Mouse (Mus musculus) kidney, adult 11 months (tissue): ENCODE results near the gene 1700010I14Rik.
A peak's percentile ranks its signal among the peaks of the same experiment; 100 is the strongest.

ENCODE experiments used
- DNase-seq: peaks from one replicate; pipeline ENCODE4 v3.0.0; 2022

The 1700010I14Rik gene

DNA sequence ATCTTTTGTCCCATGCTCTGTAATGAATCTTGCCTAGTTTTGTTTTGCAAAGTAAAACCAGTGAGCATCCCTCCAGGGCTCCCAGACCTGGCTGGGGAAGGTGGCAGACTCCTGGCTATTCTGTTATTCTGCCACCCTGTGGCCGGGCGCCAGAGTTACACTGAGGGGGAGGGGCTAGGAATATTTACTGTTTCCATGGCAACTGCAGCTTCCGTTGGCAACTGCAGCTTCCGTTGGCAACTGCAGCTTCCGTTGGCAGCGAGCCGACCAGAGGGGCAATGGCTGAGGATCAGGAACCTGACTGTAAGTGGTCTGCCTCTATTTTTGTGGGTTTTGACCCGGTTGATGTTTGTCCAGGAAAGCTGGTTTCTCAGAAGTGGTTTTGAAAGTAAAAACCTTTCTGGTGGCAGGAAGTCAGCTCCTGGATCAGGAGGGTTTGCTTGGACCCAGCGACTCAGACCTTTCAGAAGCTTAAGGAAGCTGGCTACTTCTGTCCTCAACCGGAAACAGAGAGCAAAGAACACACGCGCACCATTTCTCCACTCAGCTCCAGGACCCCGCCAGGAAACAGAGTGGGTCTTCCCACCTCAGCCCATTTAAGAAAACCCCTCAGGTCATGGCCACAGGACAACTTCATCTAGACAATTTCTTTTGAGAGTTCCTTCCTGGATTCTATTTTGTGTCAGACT, at the start of gene 1700010I14Rik:
1700010I14Rik (plus strand) TSS at position 215 of the 689 bp plus-strand sequence.
- peak; percentile 86 for DNase-seq

GRCm38 (mm10) chr17:8951588-8951987, 36.5 kb upstream of the 1700010I14Rik start:
- no peak for DNase-seq

DNA sequence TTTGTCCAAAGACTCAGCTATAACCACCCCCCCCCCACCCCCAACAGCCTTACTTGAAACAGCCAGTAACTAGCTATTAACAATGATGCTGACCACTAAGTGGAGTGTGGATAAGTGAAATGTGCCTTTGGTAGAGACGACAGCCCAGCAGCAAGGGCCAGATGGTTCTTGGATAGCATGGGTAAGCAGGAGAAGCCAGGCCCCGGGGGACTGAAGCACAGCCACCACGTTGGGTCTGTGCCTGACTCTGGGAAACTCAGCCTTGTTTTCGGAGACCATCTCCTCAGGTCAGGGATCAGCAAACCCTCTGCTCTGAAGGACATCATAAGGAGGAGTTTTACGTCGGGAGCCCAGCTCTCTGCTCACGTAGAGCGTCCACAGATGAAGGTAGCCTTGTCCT, 35.2 kb upstream of the 1700010I14Rik start:
- DNase-seq = no peak

GRCm38 (mm10) chr17:8958125-8958524, 30.0 kb upstream of the 1700010I14Rik start:
- DNase-seq = no peak

DNA sequence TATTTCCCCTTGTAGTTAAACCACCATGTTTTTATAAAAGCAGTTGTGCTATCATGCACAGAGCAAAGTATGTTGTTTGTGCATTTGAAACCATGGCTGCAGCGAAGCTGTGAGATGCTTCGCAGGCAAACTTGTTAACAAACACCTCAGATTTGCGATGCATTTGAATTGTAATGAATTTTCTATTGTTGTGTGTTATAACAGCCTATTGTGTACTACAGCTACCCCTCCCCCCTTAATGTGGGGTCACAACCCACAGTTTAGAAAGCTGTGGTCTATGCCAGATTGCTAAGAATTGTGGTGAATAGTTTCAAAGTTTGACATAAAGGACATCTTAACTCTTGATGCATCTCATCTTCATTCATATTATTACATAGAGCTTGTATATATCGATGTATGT, 27.7 kb upstream of the 1700010I14Rik start:
- no peak for DNase-seq

GRCm38 (mm10) chr17:8961097-8961496, 27.0 kb upstream of the 1700010I14Rik start:
- DNase-seq = no peak

GRCm38 (mm10) chr17:8961644-8962043, 26.5 kb upstream of the 1700010I14Rik start:
- no peak for DNase-seq

GRCm38 (mm10) chr17:8965177-8965576, 23.0 kb upstream of the 1700010I14Rik start:
- DNase-seq = no peak

DNA sequence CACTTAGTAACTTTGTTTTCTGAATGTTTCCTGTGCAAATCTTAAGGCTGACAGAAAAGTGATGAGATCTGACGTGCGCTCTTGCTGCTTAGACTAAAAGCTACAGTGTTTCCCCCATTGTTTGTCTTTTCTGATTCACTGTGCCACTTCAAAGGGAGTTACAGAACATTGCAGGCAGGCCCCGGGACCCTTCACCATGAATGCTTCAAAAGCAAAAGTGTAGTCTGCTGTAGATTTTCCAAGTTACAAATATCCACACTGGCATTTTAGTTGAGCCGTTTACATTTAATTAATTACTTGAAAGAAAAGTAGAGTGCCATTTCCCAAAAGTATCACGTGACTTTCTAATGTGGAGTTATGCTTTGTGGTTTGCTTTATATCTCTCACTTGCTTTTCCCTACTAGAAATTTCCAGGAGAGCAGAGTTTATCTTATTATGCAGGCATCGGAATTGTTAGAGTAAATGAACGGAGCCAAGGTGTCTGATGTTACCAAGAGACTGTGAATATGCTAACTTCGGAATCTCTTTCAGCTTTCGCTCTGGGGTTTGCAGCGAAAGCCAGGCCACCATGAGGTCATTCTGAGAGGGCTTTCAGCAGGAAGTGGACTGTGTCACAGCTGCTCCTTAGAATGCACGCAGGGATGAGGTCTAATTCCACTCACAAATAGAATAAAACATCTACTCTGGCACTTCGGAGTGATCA, 15.8 kb upstream of the 1700010I14Rik start:
- DNase-seq = no peak

- DNase-seq = no peak
Observed at GRCm38 (mm10) chr17:8973331-8973730, 14.8 kb upstream of the 1700010I14Rik start.

- no peak for DNase-seq
Observed at GRCm38 (mm10) chr17:8974423-8974822, 13.7 kb upstream of the 1700010I14Rik start.

DNA sequence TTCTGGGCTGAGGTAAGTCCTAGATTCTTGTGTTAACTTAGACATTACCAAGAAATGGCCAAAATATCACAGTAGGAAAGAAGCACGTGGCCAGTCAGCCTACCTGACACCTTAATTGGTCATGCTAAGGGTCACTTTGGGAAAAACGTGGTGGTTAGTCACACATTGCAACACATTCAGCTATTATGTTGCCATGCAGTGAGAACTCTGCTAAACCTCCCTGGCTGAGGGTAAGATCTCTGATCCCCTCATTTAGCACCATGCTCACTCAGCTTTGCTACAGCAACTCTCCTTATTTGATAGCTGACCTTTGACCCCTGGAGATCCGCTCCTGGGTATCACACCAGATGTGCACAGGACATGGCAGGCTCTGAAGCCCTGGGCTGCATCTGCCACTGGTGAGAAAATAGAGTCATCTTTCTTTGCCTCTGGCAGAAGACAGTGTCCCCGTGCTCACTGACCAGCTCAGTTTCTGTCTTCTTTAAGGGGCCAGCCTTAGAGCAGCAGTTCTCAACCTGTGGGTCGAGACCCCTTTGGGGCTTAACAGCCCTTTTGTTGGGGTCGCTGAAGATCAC, 13.2 kb upstream of the 1700010I14Rik start:
- no peak for DNase-seq

DNA sequence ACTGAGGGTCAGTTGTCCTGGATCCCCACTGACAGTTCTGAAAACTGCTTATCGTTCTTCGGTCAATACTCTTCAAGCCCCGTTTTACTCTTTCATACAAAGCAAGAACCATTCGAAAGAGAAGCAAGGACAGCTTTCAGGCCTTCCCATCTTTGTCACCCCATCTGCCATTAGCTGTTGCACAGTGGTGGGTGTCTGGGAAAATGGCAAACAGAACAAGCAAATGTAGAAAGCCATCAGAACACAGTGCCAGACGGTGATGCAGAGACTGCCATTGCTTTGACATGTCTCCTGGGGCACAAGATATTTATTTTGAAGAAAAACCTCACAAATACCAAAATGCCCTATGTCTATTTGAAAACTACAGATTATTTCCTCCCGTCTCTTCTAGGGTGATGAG, 11.4 kb upstream of the 1700010I14Rik start:
- no peak for DNase-seq

DNA sequence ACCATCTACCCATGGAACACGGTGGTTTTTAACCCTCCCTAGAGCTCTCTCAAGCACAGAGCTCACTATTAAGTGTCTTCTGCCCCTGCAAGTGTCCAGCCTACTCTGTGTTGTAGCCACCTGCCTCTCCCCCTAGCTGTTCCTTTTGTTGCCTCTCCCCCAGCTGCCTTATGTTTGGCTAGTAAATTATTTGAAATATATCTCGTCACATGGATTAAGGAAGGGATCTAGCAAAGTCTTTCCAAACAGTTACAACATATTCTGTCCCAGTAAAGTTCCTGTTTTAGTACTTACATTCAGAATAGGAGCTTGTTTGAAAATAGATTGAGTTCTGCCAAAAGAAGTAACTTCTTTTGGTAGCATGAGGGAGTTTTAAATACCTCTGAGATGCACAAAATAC, 10.9 kb upstream of the 1700010I14Rik start:
- DNase-seq = no peak

GRCm38 (mm10) chr17:8983576-8983975, 4.6 kb upstream of the 1700010I14Rik start:
- DNase-seq = no peak

DNA sequence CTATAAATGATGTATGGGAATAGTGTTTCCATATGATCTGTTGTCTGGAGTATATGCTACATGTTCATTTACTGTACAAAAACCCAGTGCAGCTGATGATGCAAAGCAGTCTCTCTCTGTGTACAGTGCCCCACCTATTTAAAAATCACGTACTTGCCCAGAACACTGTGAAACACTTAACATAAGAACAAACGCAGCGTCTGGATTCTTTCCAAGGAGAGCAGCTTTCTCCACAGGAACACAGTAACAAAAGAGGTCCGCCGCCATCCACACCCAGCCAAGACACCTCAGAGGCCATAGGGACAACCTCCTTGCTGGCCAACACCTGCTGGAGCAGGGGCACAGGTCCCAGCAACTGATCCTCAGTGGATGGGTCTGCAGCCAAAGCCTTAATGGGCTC, 2.4 kb upstream of the 1700010I14Rik start:
- no peak for DNase-seq

DNA sequence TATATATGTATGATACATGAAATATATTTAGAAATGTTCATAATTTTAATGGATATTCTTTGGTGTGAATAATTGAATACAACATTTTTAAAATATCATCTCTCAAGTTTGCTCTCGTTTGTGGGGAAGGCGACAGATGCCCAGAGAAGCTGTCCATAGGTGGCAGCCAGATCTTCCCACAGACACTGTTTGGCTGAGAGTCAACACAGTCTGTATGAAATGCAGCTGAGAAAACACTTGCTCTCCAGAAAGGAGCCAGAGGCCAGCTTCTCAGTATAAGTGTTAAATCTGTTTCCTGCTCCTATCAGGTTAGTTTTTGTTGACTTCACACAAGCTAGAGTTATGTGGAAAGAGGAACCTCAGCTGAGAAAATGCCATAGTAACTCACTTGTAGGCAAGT, 1.6 kb upstream of the 1700010I14Rik start:
- DNase-seq = no peak

DNA sequence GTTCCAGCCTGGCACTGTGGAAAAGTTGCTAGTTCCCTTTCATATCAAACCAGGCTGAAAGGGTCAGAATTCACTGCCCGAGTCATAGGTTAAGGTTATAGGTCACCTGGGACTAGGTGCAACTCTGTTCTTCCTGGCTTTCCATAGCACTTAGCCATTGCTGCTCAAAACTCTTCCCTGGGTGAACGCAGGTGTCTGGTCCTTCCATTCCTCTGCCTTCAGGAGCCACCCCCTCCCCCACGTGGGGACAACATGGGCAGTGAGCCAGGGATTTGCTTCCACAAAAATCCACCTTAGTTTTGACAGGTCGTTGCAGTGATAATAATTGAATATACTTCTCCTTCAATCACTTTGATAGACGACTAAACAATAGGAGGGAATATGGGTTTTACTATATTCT, 764 bp upstream of the 1700010I14Rik start:
- DNase-seq = no peak

DNA sequence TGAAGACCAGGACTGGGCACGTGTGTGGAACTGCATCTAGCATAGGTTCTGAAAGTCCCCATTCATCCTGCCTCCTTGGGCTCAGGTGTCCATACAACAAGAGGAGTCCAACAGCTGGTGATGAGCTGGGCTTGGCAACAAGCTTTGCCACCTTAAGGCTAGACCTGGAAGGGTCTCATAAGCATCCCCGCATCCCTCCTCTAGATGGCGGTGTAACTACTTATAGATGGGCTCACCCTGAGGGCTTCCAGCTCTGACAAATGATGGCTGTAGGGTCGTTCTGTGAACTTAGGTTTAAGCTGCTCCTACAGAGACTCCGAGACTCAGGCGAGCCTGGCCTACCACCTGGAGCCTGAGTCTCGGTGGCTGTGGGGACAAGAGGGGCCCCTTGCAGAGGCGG, 3.0 kb downstream of the 1700010I14Rik start:
- DNase-seq = no peak

GRCm38 (mm10) chr17:8995344-8995743, 7.2 kb downstream of the 1700010I14Rik start:
- DNase-seq = no peak

DNA sequence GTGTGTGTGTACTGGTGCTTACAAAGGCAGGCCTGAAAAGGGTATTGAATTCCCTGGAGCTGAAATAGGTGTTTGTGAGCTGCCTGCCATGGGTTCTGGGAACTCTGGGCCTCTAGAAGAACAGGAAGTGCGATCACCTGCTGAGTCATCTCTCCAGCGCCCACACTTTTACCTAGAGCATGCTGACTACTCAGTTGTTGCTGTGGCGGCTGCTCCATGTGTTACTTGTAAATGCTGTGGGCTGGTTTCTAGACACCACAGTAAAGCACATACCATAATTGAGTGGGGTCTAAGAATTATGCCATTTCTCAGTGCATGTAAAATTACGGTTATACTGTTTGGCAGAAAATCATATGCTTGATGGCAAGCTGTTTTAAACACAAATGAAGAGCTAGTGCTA, 14.3 kb downstream of the 1700010I14Rik start:
- no peak for DNase-seq

- DNase-seq = no peak
Observed at GRCm38 (mm10) chr17:9004516-9004915, 16.4 kb downstream of the 1700010I14Rik start.

DNA sequence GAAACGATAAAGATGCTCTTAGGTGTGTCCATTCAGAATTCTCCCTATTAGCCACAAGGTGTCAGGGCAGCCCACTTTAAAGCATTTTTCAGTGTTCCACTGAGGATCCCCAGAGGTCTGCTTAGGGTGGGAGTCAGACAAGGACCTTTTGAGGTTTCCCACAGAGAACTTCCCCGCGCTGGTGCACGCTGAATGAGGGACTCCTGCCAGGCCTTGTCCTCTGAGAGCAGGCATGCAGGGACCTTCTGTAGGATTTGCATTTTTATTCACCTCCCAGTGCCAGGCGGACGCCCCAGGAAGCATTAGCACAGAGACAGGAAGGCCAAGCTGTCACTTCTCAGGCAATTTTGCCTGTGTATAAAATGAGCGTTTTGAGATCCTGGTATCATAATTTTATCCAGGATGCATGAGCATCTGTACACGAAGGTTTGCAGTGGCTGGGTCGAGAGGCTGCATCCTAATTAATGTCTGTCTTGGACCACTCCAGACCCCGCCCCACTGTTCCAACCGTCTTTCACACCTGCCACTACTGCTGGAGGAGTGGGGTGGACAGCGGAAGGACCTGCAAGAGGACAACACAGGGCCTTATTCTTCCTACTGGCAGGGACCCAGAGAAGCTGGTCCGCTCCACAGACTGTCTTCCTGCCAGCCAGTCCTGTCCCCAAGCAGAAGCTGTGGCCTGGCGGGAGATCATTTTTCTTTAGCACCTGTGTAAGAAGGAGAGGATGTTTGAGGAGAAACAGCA, 35.2 kb downstream of the 1700010I14Rik start:
- DNase-seq = no peak

- no peak for DNase-seq
Observed at GRCm38 (mm10) chr17:9030181-9030580, 42.0 kb downstream of the 1700010I14Rik start.
